In genomic region chr15:67039421-67039907, GRCm38 (mm10) we compare ENCODE assay signal across 1 mouse cellular context.
TF ChIP-seq lines count a peak whose summit lies in the region.

No protein-coding gene starts in this region.

TF ChIP-seq in MEL, 35 proteins besides CTCF, POLR2A, EP300 and RAD21 (continued from another document):
- TF ChIP-seq MAZ (IDR thresholded peaks at IDR 0.05; ENCODE audit: low read depth, low read length) (peak; percentile 41; the same call in 1 of the 2 replicates), TBP (IDR thresholded peaks at IDR 0.05; ENCODE audit: low read depth, low read length) (no peak), E2F4 (IDR thresholded peaks at IDR 0.05; ENCODE audit: borderline replicate concordance, low read depth, low read length) (no peak), ETS1 (IDR thresholded peaks at IDR 0.05; ENCODE audit: low read depth, low read length) (peak; percentile 52), CHD2 (IDR thresholded peaks at IDR 0.05; ENCODE audit: low read length) (no peak), UBTF (IDR thresholded peaks at IDR 0.05; ENCODE audit: borderline replicate concordance, insufficient read depth, low read depth, low read length) (no peak), POLR2AphosphoS5 (IDR thresholded peaks at IDR 0.05; ENCODE audit: borderline replicate concordance, low read depth, low read length) (no peak), GABPA (IDR thresholded peaks at IDR 0.05; ENCODE audit: low read depth, low read length) (no peak), NELFE (IDR thresholded peaks at IDR 0.05; ENCODE audit: low read depth, low read length) (peak; percentile 46), MEF2A (IDR thresholded peaks at IDR 0.05; ENCODE audit: extremely low read depth, insufficient replicate concordance, low read depth, low read length, poor library complexity, severe bottlenecking) (no peak), ZC3H11A (IDR thresholded peaks at IDR 0.05; ENCODE audit: low read depth, low read length) (no peak)
